Mouse (Mus musculus) megakaryocyte progenitor cell, adult 5-6 weeks (primary cell): ENCODE data around the gene Ovca2. TPM values are rescaled to one million over a fixed set of nuclear protein-coding genes. Genes with fewer than 3 reads are reported as not detected.
"Not testable (repeated sequence)": the region's sequence is repeated elsewhere in the genome, so short reads cannot be mapped to it uniquely, and the experiment has no call there.

Experiments used
- ATAC-seq: replicated peaks from 2 replicates; pipeline ENCODE4 v1.8.0; 2016; ENCODE audit warnings: mild to moderate bottlenecking, moderate TSS enrichment, inconsistent platforms; ENCODE audit not compliant: poor library complexity
- total RNA-seq, 2 experiments: library from RNA; stranded (forward) in 1 of 2; stranded (reverse) in 1 of 2; fragments of 157-497, 149-512 nt in 1 of 2; fragments of 200-1000 nt in 1 of 2; gene quantifications; 2 replicates each; pipeline versions ENCODE4 v1.2.3 to v1.2.4; 2015 to 2017

The Ovca2 gene
- total RNA-seq, 2 experiments from 2014 or later, result 16.5 to 26.3 TPM

GRCm38 (mm10) chr11:75196131-75196530, 17.5 kb upstream of the Ovca2 start:
- ATAC-seq, result no peak

DNA sequence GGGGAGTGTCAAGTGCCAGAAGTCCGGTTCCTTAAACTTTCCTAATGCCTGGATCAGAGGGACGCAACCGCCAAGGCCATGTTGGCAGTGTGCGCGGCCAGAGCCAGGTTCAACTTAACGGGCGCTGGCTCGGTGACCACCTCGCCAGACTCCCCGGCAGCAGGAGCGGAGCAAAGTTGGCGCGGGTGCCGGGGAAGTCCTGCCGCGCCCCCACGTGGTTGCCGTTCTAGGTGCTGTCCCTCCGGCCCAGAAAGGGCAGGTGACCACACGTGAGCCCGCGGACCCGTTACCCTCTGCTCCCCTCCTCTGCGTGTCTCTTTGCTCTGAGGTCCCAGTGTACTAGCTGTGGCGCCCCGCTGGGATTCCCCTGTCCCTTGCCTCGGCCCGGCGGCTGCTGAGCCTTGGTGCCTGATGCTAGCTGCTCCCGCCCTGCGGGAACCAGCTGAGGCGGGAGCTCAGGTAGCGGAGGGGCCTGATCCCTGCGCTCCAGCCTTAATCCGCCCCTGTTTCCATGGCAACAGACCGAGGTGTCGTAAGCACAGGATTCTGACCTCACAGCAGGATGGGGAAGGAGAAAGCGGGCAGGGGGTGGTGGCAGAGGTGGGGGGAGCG, 16.3 kb upstream of the Ovca2 start:
- no peak for ATAC-seq

DNA sequence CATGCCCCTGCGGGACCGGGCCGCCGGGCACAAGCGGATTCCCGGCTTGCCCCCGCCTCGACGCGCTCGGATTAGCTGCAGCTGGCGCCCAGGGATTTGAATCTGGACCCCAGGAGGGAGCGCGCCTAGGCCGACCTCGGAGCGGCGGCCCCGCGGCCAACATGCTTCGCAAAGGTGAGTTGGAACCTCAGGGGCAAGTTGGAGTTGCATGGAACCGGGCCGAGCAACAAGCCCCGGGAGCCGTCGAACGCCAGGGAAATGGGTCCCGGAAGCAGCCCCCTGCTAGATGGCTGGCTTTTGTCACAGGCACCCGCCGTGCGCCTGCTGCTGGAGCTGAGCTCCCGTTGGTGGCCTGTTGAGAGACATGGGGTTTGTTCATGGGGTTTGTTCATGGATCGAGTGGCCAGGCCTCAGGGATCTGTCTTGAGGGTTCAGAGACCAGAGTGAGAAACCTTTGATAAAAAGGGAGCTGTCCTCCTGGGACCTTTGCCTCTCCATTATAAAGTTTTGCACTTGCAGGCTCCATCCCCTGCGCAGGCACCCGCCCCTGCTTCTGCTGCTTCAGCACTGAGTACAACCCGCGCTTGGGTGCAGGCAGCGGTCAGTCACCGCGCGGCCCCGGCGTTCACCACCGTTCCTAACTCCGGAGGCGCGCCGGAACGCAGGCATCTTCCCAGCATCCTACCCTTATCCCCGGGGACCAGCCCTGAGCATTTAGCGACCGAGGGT, 15.7 kb upstream of the Ovca2 start:
- no peak for ATAC-seq

GRCm38 (mm10) chr11:75193256-75194071, 14.8 kb upstream of the Ovca2 start, which contains the start of gene Rtn4rl1:
Gene Rtn4rl1 (plus strand): TSS chr11:75193783.
- ATAC-seq, result no peak

DNA sequence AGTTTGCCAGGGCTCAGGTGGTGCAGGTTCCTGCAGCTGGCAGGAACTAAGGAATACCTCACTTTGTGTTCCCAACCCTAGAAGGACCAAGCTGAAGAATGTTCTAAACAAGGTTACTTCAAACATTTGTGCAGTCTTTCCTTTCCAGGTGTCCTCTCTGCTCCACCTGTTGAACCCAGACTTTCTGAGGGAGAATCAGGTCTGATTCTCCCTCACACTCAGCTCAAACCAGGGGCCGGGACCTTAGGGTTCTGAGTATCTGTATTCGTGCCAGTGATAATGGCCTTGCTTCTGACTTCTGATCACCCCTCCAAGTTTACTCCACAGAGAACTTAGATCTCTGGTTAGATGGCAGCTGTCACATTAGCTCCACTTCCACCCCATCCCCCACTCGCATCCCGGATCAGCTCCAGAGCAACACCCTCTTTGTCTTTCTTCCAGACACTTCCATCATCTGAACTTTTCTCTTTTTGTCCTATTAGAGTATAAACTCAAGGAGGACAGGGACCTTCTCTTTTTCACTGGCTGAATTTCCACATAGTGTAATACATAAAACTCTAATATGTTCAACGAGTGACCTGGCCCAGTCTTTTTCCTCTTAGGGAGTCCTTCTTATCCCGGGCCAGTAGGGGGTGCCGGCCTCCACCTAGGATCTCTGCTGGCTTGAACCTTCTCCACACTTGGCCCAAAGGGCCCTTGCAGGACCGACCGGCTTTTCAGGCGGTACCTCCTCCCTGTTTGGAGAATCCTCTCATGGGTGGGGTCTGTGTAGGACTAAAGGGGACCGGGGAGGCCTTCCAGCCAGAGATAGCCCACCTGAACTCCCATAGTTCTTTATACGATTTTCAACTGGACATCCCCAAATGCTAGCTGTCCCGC, 13.9 kb upstream of the Ovca2 start:
- ATAC-seq, result peak; percentile 59

GRCm38 (mm10) chr11:75191841-75192240, 13.2 kb upstream of the Ovca2 start:
- ATAC-seq, result no peak

- no peak for ATAC-seq
These were observed 12.3 kb upstream of the Ovca2 start, which contains the start of gene Dph1 for GRCm38 (mm10) chr11:75190905-75191441. Gene Dph1 (minus strand): TSS chr11:75191241.

- ATAC-seq, result peak; percentile 87
These were observed 11.7 kb upstream of the Ovca2 start for GRCm38 (mm10) chr11:75190371-75190724.

DNA sequence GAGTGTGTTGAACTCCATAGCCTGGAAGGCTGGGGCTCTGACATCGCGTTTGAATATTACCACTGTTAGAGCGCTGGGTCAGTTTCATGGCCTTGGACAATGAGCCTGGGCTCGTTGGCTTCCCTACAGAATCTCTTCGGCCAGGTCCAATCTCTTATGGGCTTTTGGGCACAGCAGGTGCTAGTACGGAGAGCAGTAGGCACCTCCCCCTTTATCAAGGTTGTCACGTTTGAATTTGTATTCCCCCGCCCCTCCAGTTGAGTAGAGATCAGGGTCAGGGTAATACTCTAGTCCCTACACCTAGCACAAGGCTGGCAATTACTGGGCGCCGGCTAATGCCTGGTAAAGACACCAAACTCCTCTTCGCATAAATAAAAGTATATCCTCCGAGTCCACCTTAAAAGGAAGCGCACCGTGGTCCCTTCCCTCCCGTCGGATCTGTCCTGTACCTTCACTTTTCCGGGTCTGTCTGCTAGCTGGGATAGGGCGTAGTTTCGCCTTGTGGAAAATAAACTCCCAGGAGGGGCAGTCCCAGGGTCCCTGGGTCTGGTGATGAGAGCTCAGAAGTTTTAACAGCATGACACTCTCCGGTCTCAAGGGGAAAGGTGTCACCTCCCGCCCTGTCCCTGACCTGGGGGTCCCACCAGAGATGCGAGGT, 11.2 kb upstream of the Ovca2 start:
- peak; percentile 47 for ATAC-seq

GRCm38 (mm10) chr11:75184986-75185385, 6.4 kb upstream of the Ovca2 start:
- no peak for ATAC-seq

DNA sequence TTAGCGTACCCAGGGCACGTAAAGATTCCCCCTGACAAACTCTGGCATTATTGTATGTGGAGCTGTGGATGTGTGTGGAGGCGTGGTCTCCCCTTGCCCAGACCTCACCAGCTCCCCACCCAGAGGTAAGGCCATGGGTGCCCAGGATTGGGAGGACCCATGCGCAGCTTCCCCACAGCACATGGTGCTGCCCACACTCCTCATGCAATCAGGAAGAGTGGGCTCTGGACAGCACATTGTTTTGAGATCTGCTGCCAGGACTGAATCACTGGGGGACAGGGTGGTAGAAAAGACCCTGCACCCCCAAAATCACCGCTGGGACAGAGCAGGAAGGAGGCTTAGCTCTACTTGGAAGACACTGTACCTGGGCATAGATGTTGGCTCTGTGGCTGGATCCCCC, 5.9 kb upstream of the Ovca2 start:
- no peak for ATAC-seq

GRCm38 (mm10) chr11:75183917-75184570, 5.4 kb upstream of the Ovca2 start:
- ATAC-seq, result no peak

GRCm38 (mm10) chr11:75178011-75178410, 624 bp downstream of the Ovca2 start:
- no peak for ATAC-seq

DNA sequence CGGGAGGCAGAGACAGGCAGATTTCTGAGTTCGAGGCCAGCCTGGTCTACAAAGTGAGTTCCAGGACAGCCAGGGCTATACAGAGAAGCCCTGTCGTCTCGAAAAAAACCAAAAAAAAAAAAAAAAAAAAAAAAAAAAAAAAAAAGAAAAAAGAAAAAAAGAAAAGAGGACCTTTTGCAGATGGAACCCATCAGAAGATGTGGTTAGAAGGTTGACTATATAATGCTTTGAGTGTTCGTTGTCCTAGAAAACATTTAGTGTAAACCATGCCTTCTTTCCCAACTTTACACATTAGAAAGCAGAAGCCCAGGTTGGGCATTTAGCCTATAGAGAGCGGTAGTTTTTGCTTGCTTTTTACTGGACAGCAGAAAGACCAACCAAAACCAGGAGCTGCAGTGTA, 4.1 kb downstream of the Ovca2 start:
- ATAC-seq, result not testable (repeated sequence)

GRCm38 (mm10) chr11:75173799-75174165, 4.9 kb downstream of the Ovca2 start:
- ATAC-seq, result no peak

GRCm38 (mm10) chr11:75173095-75173798, 5.4 kb downstream of the Ovca2 start:
- peak; percentile 54 for ATAC-seq

DNA sequence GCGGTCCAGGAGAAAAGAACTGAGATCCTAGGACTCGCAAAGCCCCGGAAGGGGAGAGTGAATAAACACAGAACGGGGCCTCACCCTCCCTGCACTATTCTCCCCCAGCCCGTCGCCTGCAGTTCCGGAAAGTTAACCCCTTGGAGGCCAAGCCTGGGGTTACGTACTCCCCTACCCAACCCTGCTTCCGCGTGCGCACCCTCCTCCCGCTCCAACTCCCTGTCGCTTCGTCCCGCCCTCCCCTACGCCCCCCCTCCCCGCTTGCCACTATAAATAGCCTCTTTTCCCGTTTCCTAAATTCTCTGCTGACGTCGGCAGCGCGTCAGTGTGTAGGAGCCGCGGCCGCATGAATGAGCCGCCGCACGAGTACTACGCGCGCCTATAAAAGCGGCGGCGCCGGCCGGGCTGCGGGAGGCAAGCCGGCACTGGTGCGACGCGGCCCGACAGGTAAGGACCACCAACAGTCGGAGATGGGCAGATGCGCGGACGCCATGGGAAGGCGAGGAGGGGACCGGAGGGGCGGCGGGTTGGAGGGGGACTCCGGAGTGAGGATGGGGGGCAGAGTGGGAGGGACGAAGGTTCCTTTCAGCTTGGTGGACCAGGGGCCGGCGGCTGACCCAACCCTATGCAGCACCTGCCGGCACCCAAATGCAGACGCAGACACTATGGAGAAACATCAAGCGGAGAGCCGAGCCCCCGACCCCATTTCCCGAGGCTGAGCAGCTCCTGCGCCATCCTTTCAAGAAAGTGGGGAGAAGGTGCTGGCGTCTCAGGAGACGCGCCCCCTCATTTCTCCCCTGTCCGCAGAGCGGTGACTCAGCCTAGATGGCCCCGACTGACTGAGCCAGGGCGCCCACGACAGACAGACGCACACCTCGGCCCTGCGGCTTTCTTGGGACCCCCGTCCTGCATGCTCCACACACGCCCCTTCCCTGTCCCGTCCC, 6.2 kb downstream of the Ovca2 start:
- no peak for ATAC-seq
